8 mouse cellular contexts compared by ENCODE assay signal in the genomic region with DNA sequence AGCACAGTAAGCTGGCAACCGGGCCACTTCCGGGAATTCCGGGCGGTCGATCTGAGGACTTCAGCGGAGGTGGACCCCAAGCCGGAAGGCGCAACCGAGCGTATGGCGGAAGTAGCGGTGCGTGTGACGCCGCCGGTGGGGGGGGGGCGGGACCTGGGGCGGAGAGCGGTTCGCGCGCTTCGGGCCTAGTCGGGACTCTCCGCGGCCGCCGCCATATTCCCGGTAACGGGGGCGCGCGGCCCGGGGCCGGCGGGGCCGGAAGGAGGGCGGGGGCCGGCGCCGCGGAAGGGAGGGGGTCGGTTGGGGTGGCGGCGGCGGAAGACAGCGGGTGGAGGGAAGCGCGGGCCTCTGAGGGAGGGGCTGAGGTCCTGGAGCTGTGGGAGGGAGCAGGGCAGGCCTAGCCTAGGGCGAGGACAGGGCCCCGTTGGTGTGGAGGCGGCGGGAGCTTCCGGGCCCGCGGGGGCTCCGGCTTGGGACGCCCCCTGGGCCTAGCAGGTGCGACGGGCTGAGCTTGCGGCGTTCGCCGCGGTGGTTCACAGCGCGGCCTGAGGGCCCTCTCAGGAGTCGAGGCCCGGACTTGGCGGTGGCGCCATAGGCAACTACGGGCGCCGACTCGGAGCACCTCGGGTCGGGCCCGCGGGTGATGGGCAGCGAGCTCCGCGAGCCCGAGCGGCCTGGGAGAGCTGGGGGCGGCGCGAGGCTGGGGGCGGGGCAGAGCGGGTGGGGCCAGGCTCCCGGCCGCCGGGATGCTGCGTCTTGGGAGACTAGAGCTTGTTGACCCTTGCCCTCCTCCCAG. TPM values are rescaled to one million over a fixed set of nuclear protein-coding genes. Genes with fewer than 3 reads are reported as not detected.
DNase-seq lines count a peak whose midpoint lies in the region; ATAC-seq lines count a peak whose summit lies in the region.

Cpsf7 (plus strand) TSS at position 161 of the 796 bp plus-strand sequence.

- H3K4me3 ChIP-seq in intestine, embryonic 14.5 days (ENCODE audit: low read depth, low read length) = peak within 1 kb of the TSS; percentile 96

- intact Hi-C loops in left cerebral cortex, postnatal 14 days (cut with DNase I) = no loop called here

- H3K36me3 ChIP-seq in intestine, embryonic 14.5 days (ENCODE audit: control insufficient read depth, insufficient read depth, low read length) = peaks cover 30% of the 10 kb centered on the region

- DNase-seq in adrenal gland, adult 18-20 months (ENCODE audit: low spot score in 2 of 2) = peak; percentile 81 to 82
- peak; percentile 96 for DNase-seq in embryo, embryonic 11 days
- peak; percentile 92 for DNase-seq in gastrocnemius, postnatal 25 days
- DNase-seq in intestine, embryonic 14.5 days (ENCODE audit: low spot score) = peak; percentile 95
- peak; percentile 91 for DNase-seq in left cerebral cortex, postnatal 14 days (ENCODE audit: low spot score in 2 of 2)
- DNase-seq in mesoderm, embryonic 11.5 days (ENCODE audit: low read depth, low spot score) = peak; percentile 95
- peak; percentile 88 to 91 for DNase-seq in right cerebral cortex, postnatal 36 days (ENCODE audit: low spot score in 2 of 2)
- DNase-seq in yolk sac, embryonic 10.5 days (ENCODE audit: low spot score) = peak; percentile 96

- ATAC-seq in intestine, embryonic 14.5 days (replicated peaks; ENCODE audit: low FRiP score, low TSS enrichment, low read depth) = peak; percentile 95

- no peaks in the 10 kb centered on the region for H3K27me3 ChIP-seq in intestine, embryonic 14.5 days (replicated peaks; ENCODE audit: control insufficient read depth, insufficient read depth, low read length)

- H3K9ac ChIP-seq in intestine, embryonic 14.5 days (ENCODE audit: low read length) = peak within 1 kb of the TSS; percentile 97

- H3K4me1 ChIP-seq in intestine, embryonic 14.5 days (replicated peaks; ENCODE audit: control insufficient read depth, insufficient read depth, low read length) = peaks cover 20% of the 10 kb centered on the region

- H3K27ac ChIP-seq in intestine, embryonic 14.5 days (ENCODE audit: low read depth) = peak within 1 kb of the TSS; percentile 98

- 1% methylated on average over 69 of the region's 93 CpGs for WGBS in intestine, embryonic 14.5 days

- peak within 1 kb of the TSS; percentile 83 for H3K4me2 ChIP-seq in intestine, embryonic 14.5 days (ENCODE audit: low read length)

- H3K9me3 ChIP-seq in intestine, embryonic 14.5 days (ENCODE audit: control insufficient read depth, low read length) = no peaks in the 10 kb centered on the region

RNA-seq across cellular contexts. Expression of gene Cpsf7, which starts in this region (rescaled TPM):
- total RNA-seq in adrenal gland, adult 18-20 months (2021) = 10 to 100 TPM; 52.5 to 54.5 TPM
- 10 to 100 TPM; 18.0 to 18.5 TPM for total RNA-seq in gastrocnemius, postnatal 25 days (2021)
- 51.0 and 55.1 TPM in 2 replicates for polyA plus RNA-seq in intestine, embryonic 14.5 days (2014; fragmentation: Nextera tagmentation; extraction: Ambion mirVana)
- total RNA-seq in left cerebral cortex, postnatal 14 days (2021) = 10 to 100 TPM; 70.2 to 70.9 TPM

Comparison
In these comparisons a context has a peak if more than half of its experiments do, and no peak if none do; other contexts are left out.
1. Peak in every context shown above with its lines: DNase-seq, ATAC-seq, H3K4me3 ChIP-seq and H3K27ac ChIP-seq.